Mouse (Mus musculus): Measurements from ENCODE around the gene Usp17ld.
"Not testable (repeated sequence)": the region's sequence is repeated elsewhere in the genome, so short reads cannot be mapped to it uniquely, and the experiment has no call there.

Usp17ld gene

DNA sequence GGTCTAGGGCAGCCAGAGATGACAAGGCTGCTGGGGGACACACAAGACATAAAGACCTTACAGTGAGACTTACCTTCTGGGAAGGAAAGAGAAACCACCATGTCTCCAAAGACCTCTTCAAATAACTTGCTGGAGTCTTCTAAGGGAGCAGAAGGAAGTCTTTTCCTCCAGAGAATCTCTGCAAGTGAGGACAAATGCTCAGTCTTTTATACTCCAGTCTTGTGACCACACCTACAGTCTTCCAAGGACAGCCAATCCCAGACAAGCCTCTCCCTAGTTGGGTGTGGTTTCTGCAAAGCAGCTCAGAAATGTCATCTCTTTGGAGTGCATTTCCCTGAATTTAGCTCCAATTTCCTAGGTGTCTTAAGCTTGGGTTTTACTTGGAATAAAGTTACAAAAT lies at the start of gene Usp17ld:
Usp17ld (minus strand) TSS at position 101 of the 400 bp plus-strand sequence.
- not testable (repeated sequence) for DNase-seq (ENCODE audit: low spot score)

GRCm38 (mm10) chr7:103216696-103217095 lies 35.6 kb downstream of the Usp17ld start, which contains the start of gene Olfr594:
Olfr594 (plus strand) TSS chr7:103216996.
- no peak for DNase-seq (ENCODE audit: low spot score)

- not testable (repeated sequence) for DNase-seq (ENCODE audit: low spot score)
These were observed 40.3 kb downstream of the Usp17ld start for GRCm38 (mm10) chr7:103212050-103212449.

DNA sequence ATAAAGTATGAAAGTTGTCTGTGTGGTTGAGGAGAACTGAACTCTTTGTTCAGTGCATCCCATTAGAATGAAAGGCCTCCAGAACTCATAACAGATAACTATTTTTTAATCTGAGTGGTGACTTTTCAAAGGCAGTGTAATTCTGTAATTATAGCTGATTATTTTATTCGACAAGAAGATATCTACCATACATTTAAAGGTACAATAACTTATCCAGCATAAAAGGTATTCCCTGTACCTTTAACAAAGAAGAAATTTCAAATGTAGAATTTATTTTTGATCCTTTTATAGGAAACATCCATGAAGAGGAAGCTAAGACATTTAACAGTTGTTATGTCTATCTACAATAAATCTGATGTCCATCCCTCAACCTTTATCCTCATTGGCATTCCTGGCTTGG lies 40.7 kb downstream of the Usp17ld start, which contains the start of gene Olfr593:
Olfr593 (plus strand) TSS at position 301 of the 400 bp plus-strand sequence.
- no peak for DNase-seq (ENCODE audit: low spot score)
